Mouse (Mus musculus): ENCODE measurements around the gene Tigd3. TPM values are rescaled to one million over a fixed set of nuclear protein-coding genes. Genes with fewer than 3 reads are reported as not detected.
A peak's percentile ranks its signal among the peaks of the same experiment; 100 is the strongest.

Gene Tigd3
- polyA plus RNA-seq, 1 experiment: 6.4 TPM

GRCm38 (mm10) chr19:5878916-5879315 is 15.0 kb downstream of the Tigd3 start:
- Histone ChIP-seq H3K4me1 (ENCODE audit: control insufficient read depth, insufficient read depth, low read length) (no peaks in the 10 kb centered on the region; the same call in 1 of the 2 replicates), H3K27ac (ENCODE audit: control insufficient read depth, insufficient read depth, low read depth, low read length, poor library complexity) (no peak overlapping the region), H3K4me3 (replicated peaks; ENCODE audit: control insufficient read depth, low read depth, low read length) (peak overlapping the region; percentile 75)
- WGBS: 45% methylated on average over 3 of the region's 3 CpGs
- no peak for TF ChIP-seq CTCF (IDR thresholded peaks at IDR 0.05; ENCODE audit: control insufficient read depth, insufficient read depth, low read length)
- no peak for TF ChIP-seq POLR2A (IDR thresholded peaks at IDR 0.05; ENCODE audit: borderline replicate concordance, control insufficient read depth, low read depth, low read length)

GRCm38 (mm10) chr19:5878362-5878722 is 15.6 kb downstream of the Tigd3 start:
- H3K4me1 ChIP-seq (ENCODE audit: control insufficient read depth, insufficient read depth, low read length): no peaks in the 10 kb centered on the region; the same call in 1 of the 2 replicates
- H3K4me3 ChIP-seq (replicated peaks; ENCODE audit: control insufficient read depth, low read depth, low read length): peak overlapping the region; percentile 75
- 8% methylated on average over 7 of the region's 7 CpGs for WGBS
- H3K27ac ChIP-seq (ENCODE audit: control insufficient read depth, insufficient read depth, low read depth, low read length, poor library complexity): peak overlapping the region; percentile 94
- no peak for TF ChIP-seq POLR2A (IDR thresholded peaks at IDR 0.05; ENCODE audit: borderline replicate concordance, control insufficient read depth, low read depth, low read length)
- TF ChIP-seq CTCF (IDR thresholded peaks at IDR 0.05; ENCODE audit: control insufficient read depth, insufficient read depth, low read length): no peak

- 7% methylated on average over 15 of the region's 15 CpGs for WGBS
- Histone ChIP-seq H3K4me1 (ENCODE audit: control insufficient read depth, insufficient read depth, low read length) (peaks cover 4% of the 10 kb centered on the region; the same call in 1 of the 2 replicates), H3K27ac (ENCODE audit: control insufficient read depth, insufficient read depth, low read depth, low read length, poor library complexity) (peak within 1 kb of the TSS; percentile 94), H3K4me3 (replicated peaks; ENCODE audit: control insufficient read depth, low read depth, low read length) (peak within 1 kb of the TSS; percentile 75)
- TF ChIP-seq CTCF (IDR thresholded peaks at IDR 0.05; ENCODE audit: control insufficient read depth, insufficient read depth, low read length): peak; percentile 87
- TF ChIP-seq POLR2A (IDR thresholded peaks at IDR 0.05; ENCODE audit: borderline replicate concordance, control insufficient read depth, low read depth, low read length): 0 out of 2 replicates have a peak, but pooled peaks have one; percentile 34
Observed at GRCm38 (mm10) chr19:5877618-5878361, 16.2 kb downstream of the Tigd3 start, which contains the start of gene Slc25a45. Gene Slc25a45, plus strand, starts transcription at chr19:5877808.

- Histone ChIP-seq H3K4me1 (ENCODE audit: control insufficient read depth, insufficient read depth, low read length) (peaks cover 5% of the 10 kb centered on the region; the same call in 1 of the 2 replicates), H3K4me3 (replicated peaks; ENCODE audit: control insufficient read depth, low read depth, low read length) (peak within 1 kb of the TSS; percentile 92), H3K27ac (ENCODE audit: control insufficient read depth, insufficient read depth, low read depth, low read length, poor library complexity) (peak within 1 kb of the TSS; percentile 62)
- WGBS: under 1% methylated on average over 37 of the region's 37 CpGs
- TF ChIP-seq CTCF (IDR thresholded peaks at IDR 0.05; ENCODE audit: control insufficient read depth, insufficient read depth, low read length): no peak
- TF ChIP-seq POLR2A (IDR thresholded peaks at IDR 0.05; ENCODE audit: borderline replicate concordance, control insufficient read depth, low read depth, low read length): peak; percentile 91; the same call in 1 of the 2 replicates
Observed at GRCm38 (mm10) chr19:5874969-5875480, 18.9 kb downstream of the Tigd3 start, which contains the start of gene Frmd8. Gene Frmd8, minus strand, starts transcription at chr19:5875274.

- 3% methylated on average over 13 of the region's 13 CpGs for WGBS
- Histone ChIP-seq H3K4me3 (replicated peaks; ENCODE audit: control insufficient read depth, low read depth, low read length) (peak overlapping the region; percentile 92), H3K27ac (ENCODE audit: control insufficient read depth, insufficient read depth, low read depth, low read length, poor library complexity) (peak overlapping the region; percentile 62; the same call in 1 of the 2 replicates), H3K4me1 (ENCODE audit: control insufficient read depth, insufficient read depth, low read length) (peaks cover 5% of the 10 kb centered on the region; the same call in 1 of the 2 replicates)
- no peak for TF ChIP-seq CTCF (IDR thresholded peaks at IDR 0.05; ENCODE audit: control insufficient read depth, insufficient read depth, low read length)
- TF ChIP-seq POLR2A (IDR thresholded peaks at IDR 0.05; ENCODE audit: borderline replicate concordance, control insufficient read depth, low read depth, low read length): no peak
Observed at GRCm38 (mm10) chr19:5874391-5874968, 19.5 kb downstream of the Tigd3 start.

- TF ChIP-seq POLR2A (IDR thresholded peaks at IDR 0.05; ENCODE audit: borderline replicate concordance, control insufficient read depth, low read depth, low read length): 0 out of 2 replicates have a peak, but pooled peaks have one; percentile 30
- no peak for TF ChIP-seq CTCF (IDR thresholded peaks at IDR 0.05; ENCODE audit: control insufficient read depth, insufficient read depth, low read length)
- Histone ChIP-seq H3K4me1 (ENCODE audit: control insufficient read depth, insufficient read depth, low read length) (peaks cover 5% of the 10 kb centered on the region; the same call in 1 of the 2 replicates), H3K27ac (ENCODE audit: control insufficient read depth, insufficient read depth, low read depth, low read length, poor library complexity) (peak overlapping the region; percentile 18), H3K4me3 (replicated peaks; ENCODE audit: control insufficient read depth, low read depth, low read length) (peak overlapping the region; percentile 48)
- 52% methylated on average over 19 of the region's 19 CpGs for WGBS
Observed at GRCm38 (mm10) chr19:5872931-5873556, 20.9 kb downstream of the Tigd3 start.

- Histone ChIP-seq H3K4me3 (replicated peaks; ENCODE audit: control insufficient read depth, low read depth, low read length) (peak overlapping the region; percentile 48), H3K4me1 (ENCODE audit: control insufficient read depth, insufficient read depth, low read length) (peaks cover 5% of the 10 kb centered on the region; the same call in 1 of the 2 replicates), H3K27ac (ENCODE audit: control insufficient read depth, insufficient read depth, low read depth, low read length, poor library complexity) (peak overlapping the region; percentile 18)
- TF ChIP-seq CTCF (IDR thresholded peaks at IDR 0.05; ENCODE audit: control insufficient read depth, insufficient read depth, low read length) (no peak), POLR2A (IDR thresholded peaks at IDR 0.05; ENCODE audit: borderline replicate concordance, control insufficient read depth, low read depth, low read length) (no peak)
- 33% methylated on average over 4 of the region's 4 CpGs for WGBS
Observed at GRCm38 (mm10) chr19:5872528-5872927, 21.4 kb downstream of the Tigd3 start.

Data from bone marrow, adult 2 months (tissue).